Mouse (Mus musculus): ENCODE measurements around the gene Aifm1.

GRCm38 (mm10) chrX:48532175-48532574 is 18.8 kb upstream of the Aifm1 start:
- TF ChIP-seq CTCF (IDR thresholded peaks at IDR 0.05; ENCODE audit: extremely low read depth, insufficient read depth, low read length) (peak; percentile 82), POLR2A (IDR thresholded peaks at IDR 0.05; ENCODE audit: extremely low read depth, insufficient read depth, low read length) (no peak)
